ENCODE assay signal across 8 mouse cellular contexts in the genomic region with DNA sequence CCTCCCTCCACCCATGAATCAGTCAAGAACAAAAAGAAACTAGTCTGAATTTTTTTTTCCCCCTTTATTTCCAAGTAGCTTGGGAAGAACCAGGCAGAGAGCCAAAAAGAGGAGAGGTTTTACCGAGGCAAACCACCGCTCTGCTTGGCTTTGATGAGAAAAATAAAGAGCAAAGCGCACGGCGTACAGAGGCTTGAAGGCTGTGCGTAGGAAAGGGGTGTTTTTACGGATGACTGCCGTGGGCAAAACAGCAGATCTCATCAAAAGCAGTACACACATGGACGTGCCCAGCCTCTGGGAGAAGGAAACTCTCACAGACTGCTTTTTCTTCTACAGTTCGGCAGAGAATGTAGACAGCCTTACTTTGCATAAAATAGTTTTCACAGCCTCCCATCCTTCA.
DNase-seq lines count a peak whose midpoint lies in the region; ATAC-seq lines count a peak whose summit lies in the region.

No protein-coding gene starts in this region.

- H3K36me3 ChIP-seq in neural tube, embryonic 14.5 days (ENCODE audit: control insufficient read depth, insufficient read depth, low read length) = no peaks in the 10 kb centered on the region

- peaks cover 17% of the 10 kb centered on the region for H3K4me1 ChIP-seq in neural tube, embryonic 14.5 days (ENCODE audit: control insufficient read depth, insufficient read depth, low read length)

- 7% methylated on average over 10 of the region's 10 CpGs for WGBS in neural tube, embryonic 14.5 days

- no peaks in the 10 kb centered on the region for H3K27me3 ChIP-seq in neural tube, embryonic 14.5 days (ENCODE audit: control insufficient read depth, insufficient read depth, low read length)

- H3K9me3 ChIP-seq in neural tube, embryonic 14.5 days (ENCODE audit: control insufficient read depth, low read length) = no peaks in the 10 kb centered on the region

- peak overlapping the region; percentile 4; the same call in 1 of the 2 replicates for H3K4me3 ChIP-seq in neural tube, embryonic 14.5 days (ENCODE audit: low read depth, low read length)

- H3K4me2 ChIP-seq in neural tube, embryonic 14.5 days (ENCODE audit: low read depth, low read length) = peak overlapping the region; percentile 45

- H3K9ac ChIP-seq in neural tube, embryonic 14.5 days (replicated peaks; ENCODE audit: low read depth, low read length) = peak overlapping the region; percentile 18; the same call in 1 of the 2 replicates

- peak; percentile 8 for DNase-seq in cerebellum, adult 9-10 months
- DNase-seq in cerebellum, postnatal 4 days (ENCODE audit: low spot score in 2 of 2) = no peak
- peak; percentile 27 for DNase-seq in ovary, postnatal 14 days (ENCODE audit: low spot score)
- no peak for DNase-seq in ovary, postnatal 36 days (ENCODE audit: low spot score)
- peak; percentile 23 to 35 for DNase-seq in kidney, postnatal 4 days
- DNase-seq in embryo, embryonic 9.5 days (ENCODE audit: extremely low spot score) = no peak
- no peak for DNase-seq in gastrocnemius, adult 8-10 months (ENCODE audit: low spot score in 2 of 2)

- ATAC-seq in neural tube, embryonic 14.5 days (ENCODE audit: low read depth) = peak; percentile 61; the same call in 1 of the 2 replicates

- peak overlapping the region; percentile 52 for H3K27ac ChIP-seq in neural tube, embryonic 14.5 days (ENCODE audit: low read depth, low read length)

Comparison
In these comparisons a context has a peak if more than half of its experiments do, and no peak if none do; other contexts are left out.
1. DNase-seq: peak in cerebellum, adult 9-10 months (single experiment), ovary, postnatal 14 days (single experiment) and kidney, postnatal 4 days (2 of 2); none in cerebellum, postnatal 4 days (0 of 2), ovary, postnatal 36 days (single experiment), embryo, embryonic 9.5 days (single experiment) and gastrocnemius, adult 8-10 months (0 of 2).